Mouse (Mus musculus) intestine, postnatal 0 days (tissue): ENCODE results near the gene Gba. TPM values are rescaled to one million over a fixed set of nuclear protein-coding genes. Genes with fewer than 3 reads are reported as not detected.

Experiments used
- ATAC-seq: fragments of 200-750 bp; cut with Nextera tagmentation; 2 replicates; pipeline ENCODE4 v1.8.0; 2017; ENCODE audit warnings: mild to moderate bottlenecking, moderate TSS enrichment, moderate library complexity
- H3K27ac ChIP-seq: fragments of 300-500 bp; sonication (generic); 2 replicates; pipeline ENCODE4 v1.5.1; 2014; ENCODE audit warnings: mild to moderate bottlenecking, low read depth, low read length, moderate library complexity
- H3K27me3 ChIP-seq: fragments of 300-500 bp; sonication (generic); replicated peaks from 2 replicates; pipeline ENCODE4 v1.6.1; 2014; ENCODE audit warnings: low read length, mixed read lengths; ENCODE audit not compliant: control insufficient read depth, insufficient read depth
- H3K36me3 ChIP-seq: fragments of 300-500 bp; sonication (generic); 2 replicates; pipeline ENCODE4 v1.6.1; 2014; ENCODE audit warnings: mild to moderate bottlenecking, moderate library complexity; ENCODE audit not compliant: control insufficient read depth, insufficient read depth
- H3K4me1 ChIP-seq: fragments of 300-500 bp; sonication (generic); replicated peaks from 2 replicates; pipeline ENCODE4 v1.6.1; 2014; ENCODE audit warnings: antibody characterized with exemption, low read length, mixed read lengths; ENCODE audit not compliant: control insufficient read depth, insufficient read depth
- H3K4me2 ChIP-seq: fragments of 300-500 bp; sonication (generic); replicated peaks from 2 replicates; pipeline ENCODE4 v1.6.1; 2014; ENCODE audit warnings: low read depth, mild to moderate bottlenecking, moderate library complexity
- H3K4me3 ChIP-seq: fragments of 300-500 bp; sonication (generic); 2 replicates; pipeline ENCODE4 v1.5.1; 2014; ENCODE audit warnings: low read depth, low read length
- H3K9ac ChIP-seq: fragments of 300-500 bp; sonication (generic); 2 replicates; pipeline ENCODE4 v1.6.1; 2014; ENCODE audit warnings: mild to moderate bottlenecking, low read depth, low read length
- H3K9me3 ChIP-seq: fragments of 300-500 bp; sonication (generic); 2 replicates; pipeline ENCODE4 v1.6.1; 2016; ENCODE audit warnings: mixed run types; ENCODE audit not compliant: control insufficient read depth
- CTCF ChIP-seq: sonication (generic); IDR thresholded peaks from 2 replicates; pipeline ENCODE4 v1.5.1; 2016; ENCODE audit warnings: low read depth, mild to moderate bottlenecking, control low read depth, antibody characterized with exemption, moderate library complexity
- WGBS: fragments of 180-500 bp; shearing (Covaris S2); extraction: QIAGEN DNeasy Blood & Tissue Kit; methylation state at CpG from one replicate; pipeline ENCODE4 v1.1.7; 2014; 5-methylcytosine and 5-hydroxymethylcytosine counted together
- polyA plus RNA-seq: library from polyadenylated mRNA; unstranded; fragments of >200 nt; fragmentation: Nextera tagmentation; extraction: Ambion mirVana; gene quantifications from 2 replicates; pipeline ENCODE4 v1.2.1, GENCODE M21; 2015

Gene Gba
- polyA plus RNA-seq, 1 experiment from 2014 or later, result 140 TPM

GRCm38 (mm10) chr3:89181749-89182500, 20.8 kb upstream of the Gba start:
- Histone ChIP-seq H3K4me2 (no peak overlapping the region), H3K9ac (no peak overlapping the region), H3K27ac (no peak overlapping the region), H3K36me3 (peaks cover 28% of the 10 kb centered on the region), H3K27me3 (no peaks in the 10 kb centered on the region), H3K4me1 (0 out of 2 replicates have a peak, but pooled peaks cover 7% of the 10 kb centered on the region), H3K9me3 (no peaks in the 10 kb centered on the region), H3K4me3 (no peak overlapping the region)
- WGBS, result 93% methylated on average over 27 of the region's 27 CpGs
- no peak for TF ChIP-seq CTCF
- ATAC-seq, result no peak

- TF ChIP-seq CTCF, result no peak
- ATAC-seq, result no peak
- 34% methylated on average over 7 of the region's 7 CpGs for WGBS
- no peaks in the 10 kb centered on the region for H3K9me3 ChIP-seq
- H3K36me3 ChIP-seq, result peaks cover 28% of the 10 kb centered on the region
- peak overlapping the region; percentile 88 for H3K4me2 ChIP-seq
- no peak overlapping the region; the same call in 1 of the 2 replicates for H3K27ac ChIP-seq
- H3K4me1 ChIP-seq, result 0 out of 2 replicates have a peak, but pooled peaks cover 7% of the 10 kb centered on the region
- H3K4me3 ChIP-seq, result peak overlapping the region; percentile 63
- H3K9ac ChIP-seq, result peak overlapping the region; percentile 45; the same call in 1 of the 2 replicates
- no peaks in the 10 kb centered on the region for H3K27me3 ChIP-seq
These were observed 20.1 kb upstream of the Gba start for GRCm38 (mm10) chr3:89182531-89183057.

- no peaks in the 10 kb centered on the region for H3K9me3 ChIP-seq
- ATAC-seq, result peak; percentile 83
- no peak; the same call in 1 of the 2 replicates for TF ChIP-seq CTCF
- H3K9ac ChIP-seq, result peak within 1 kb of the TSS; percentile 45
- H3K4me2 ChIP-seq, result peak within 1 kb of the TSS; percentile 88
- no peak within 1 kb of the TSS; the same call in 1 of the 2 replicates for H3K27ac ChIP-seq
- H3K4me3 ChIP-seq, result peak within 1 kb of the TSS; percentile 63
- 0 out of 2 replicates have a peak, but pooled peaks cover 3% of the 10 kb centered on the region for H3K4me1 ChIP-seq
- H3K27me3 ChIP-seq, result no peaks in the 10 kb centered on the region
- 6% methylated on average over 39 of the region's 39 CpGs for WGBS
- H3K36me3 ChIP-seq, result peaks cover 28% of the 10 kb centered on the region
These were observed 19.4 kb upstream of the Gba start, which contains the start of gene Fam189b for GRCm38 (mm10) chr3:89183058-89183958. Gene Fam189b, plus strand, starts transcription at chr3:89183143.

- H3K4me2 ChIP-seq, result peak overlapping the region; percentile 88
- ATAC-seq, result no peak
- WGBS, result 78% methylated on average over 6 of the region's 6 CpGs
- H3K27me3 ChIP-seq, result no peaks in the 10 kb centered on the region
- H3K4me3 ChIP-seq, result peak overlapping the region; percentile 63
- H3K27ac ChIP-seq, result no peak overlapping the region
- H3K4me1 ChIP-seq, result no peaks in the 10 kb centered on the region
- peaks cover 28% of the 10 kb centered on the region for H3K36me3 ChIP-seq
- no peaks in the 10 kb centered on the region for H3K9me3 ChIP-seq
- no peak for TF ChIP-seq CTCF
- peak overlapping the region; percentile 45 for H3K9ac ChIP-seq
These were observed 18.8 kb upstream of the Gba start for GRCm38 (mm10) chr3:89183959-89184315.

GRCm38 (mm10) chr3:89187197-89187596, 15.5 kb upstream of the Gba start:
- no peaks in the 10 kb centered on the region for H3K4me1 ChIP-seq
- peaks cover 2% of the 10 kb centered on the region for H3K36me3 ChIP-seq
- TF ChIP-seq CTCF, result no peak
- H3K9ac ChIP-seq, result no peak overlapping the region
- H3K4me3 ChIP-seq, result no peak overlapping the region
- no peak for ATAC-seq
- no peak overlapping the region for H3K4me2 ChIP-seq
- WGBS, result 71% methylated on average over 23 of the region's 23 CpGs
- no peaks in the 10 kb centered on the region for H3K27me3 ChIP-seq
- H3K27ac ChIP-seq, result no peak overlapping the region
- no peaks in the 10 kb centered on the region for H3K9me3 ChIP-seq
